Mouse (Mus musculus): ENCODE results near the gene Insrr. TPM values are rescaled to one million over a fixed set of nuclear protein-coding genes. Genes with fewer than 3 reads are reported as not detected.
"Not testable (repeated sequence)": the region's sequence is repeated elsewhere in the genome, so short reads cannot be mapped to it uniquely, and the experiment has no call there.

Insrr gene
- total RNA-seq, 1 experiment from 2014 or later = 0.70 TPM

DNA sequence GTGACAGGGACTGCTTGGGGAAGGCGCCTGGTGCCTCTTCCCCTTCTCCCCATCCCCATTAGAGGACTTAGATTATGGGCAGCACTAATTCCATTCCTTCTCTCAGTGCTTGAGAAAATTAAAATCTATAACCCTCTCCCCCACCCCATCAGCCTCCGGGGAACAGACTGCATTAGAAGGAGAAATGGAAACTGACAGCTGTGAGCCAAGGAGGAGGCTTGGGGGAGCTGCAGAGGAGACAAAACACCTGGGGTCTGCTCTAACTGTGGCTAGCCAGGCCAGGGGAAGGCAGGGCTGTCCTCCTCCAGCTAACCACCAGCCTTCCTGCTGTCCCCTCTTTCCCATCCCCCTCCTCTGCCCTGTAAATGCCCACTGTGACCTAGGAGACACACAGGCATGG, 17.7 kb upstream of the Insrr start:
- no peak for DNase-seq

DNA sequence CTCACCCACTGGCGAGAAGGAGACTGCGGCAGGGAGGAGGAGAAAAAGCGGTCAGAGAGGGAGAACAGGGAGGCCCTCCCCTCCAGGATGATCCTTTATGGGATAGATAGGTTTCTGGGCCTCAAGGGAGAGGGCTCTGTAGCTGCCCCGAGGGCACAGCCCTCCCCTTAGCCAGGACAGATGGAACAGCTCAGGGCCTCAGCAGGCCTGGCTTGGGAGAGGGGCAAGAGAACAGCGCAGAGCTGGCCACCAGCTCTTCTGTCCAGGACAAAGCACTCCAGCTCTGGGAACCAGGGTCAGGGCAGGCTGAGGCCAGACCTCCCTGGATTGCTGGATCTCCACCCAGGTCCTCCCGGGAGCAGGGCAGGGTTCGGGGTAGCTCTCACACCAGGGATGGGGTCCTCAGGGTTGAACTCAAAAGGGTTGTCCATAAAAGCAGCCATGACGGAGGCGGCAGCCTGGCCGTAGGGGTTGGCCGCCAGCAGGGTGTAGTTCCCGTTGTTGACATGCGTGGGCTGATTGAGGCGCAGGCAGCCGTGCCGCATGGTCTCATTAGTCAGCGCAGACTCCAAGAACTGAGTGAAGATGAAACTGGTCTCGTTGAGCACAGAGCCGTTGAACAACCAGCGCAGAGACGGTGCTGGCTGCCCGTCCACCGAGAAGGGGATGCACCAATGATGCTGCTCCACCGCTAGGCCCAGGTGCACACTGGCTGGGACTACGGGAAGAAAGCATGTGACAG, 13.3 kb upstream of the Insrr start:
- no peak for DNase-seq

DNA sequence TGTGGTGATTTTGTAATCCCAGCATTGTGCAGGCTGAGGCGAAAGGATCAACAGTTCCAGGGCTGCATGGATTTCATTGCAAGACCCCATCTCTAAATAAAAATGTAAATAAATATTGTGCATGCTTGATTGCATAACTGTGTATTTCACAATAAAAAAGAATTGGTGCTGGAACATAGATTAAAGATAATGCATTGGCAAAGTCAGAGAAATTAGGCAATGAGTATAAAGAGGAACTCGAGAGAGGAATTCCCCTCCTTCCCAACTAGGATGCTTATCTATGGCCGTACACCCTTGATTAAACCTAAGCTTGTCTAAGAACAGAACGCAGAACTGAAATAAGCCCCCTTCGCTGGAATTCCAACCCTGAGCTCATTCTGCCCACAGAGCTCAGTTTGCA, 11.6 kb upstream of the Insrr start:
- no peak for DNase-seq

DNA sequence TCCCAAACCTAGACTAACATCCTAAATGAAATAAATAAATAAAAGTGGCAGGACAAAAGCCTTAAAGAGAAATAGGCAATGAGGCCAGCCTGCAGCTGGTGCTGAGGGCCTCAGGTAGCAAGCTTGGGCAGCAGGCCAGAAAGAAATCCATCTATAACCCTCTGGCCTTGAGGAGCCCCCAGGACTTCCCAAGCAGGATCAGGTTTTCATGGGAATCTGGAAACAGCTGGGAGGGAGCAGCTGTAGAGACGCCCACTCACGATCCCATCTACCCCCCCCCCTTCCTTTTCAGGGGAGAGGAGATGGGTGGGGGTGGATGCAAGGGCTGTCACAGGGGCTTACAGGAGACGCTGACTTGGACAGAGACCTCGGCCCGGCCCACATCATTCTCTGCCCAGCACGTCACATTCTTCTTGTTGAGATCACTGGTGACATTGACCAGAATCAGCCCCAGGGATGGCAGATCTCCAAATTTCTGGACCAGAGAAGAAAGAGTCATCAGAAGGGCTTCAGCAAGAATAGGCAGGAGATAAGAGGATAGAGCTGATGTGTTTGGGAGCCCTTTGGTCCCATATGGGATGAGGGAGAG, 11.0 kb upstream of the Insrr start:
- peak; percentile 60 for DNase-seq

DNA sequence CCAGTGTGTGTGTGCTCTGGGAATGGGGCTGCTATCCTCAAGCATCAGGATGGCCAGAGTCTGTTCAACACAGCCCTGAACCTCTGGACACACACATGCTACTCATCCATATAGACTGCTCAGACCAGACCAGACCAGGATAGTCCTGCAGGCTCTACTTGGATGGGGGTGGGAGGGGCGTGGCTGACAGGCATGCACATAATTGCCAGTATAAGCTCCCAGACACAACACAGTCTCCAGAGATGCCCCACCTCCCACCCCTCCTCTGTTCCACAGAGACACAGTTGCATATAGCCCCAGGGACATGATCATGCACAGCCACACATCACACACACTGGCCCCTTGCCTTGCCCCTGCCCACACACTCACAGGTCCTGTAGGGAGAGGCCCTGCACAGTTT, 7.5 kb upstream of the Insrr start:
- DNase-seq = no peak

DNA sequence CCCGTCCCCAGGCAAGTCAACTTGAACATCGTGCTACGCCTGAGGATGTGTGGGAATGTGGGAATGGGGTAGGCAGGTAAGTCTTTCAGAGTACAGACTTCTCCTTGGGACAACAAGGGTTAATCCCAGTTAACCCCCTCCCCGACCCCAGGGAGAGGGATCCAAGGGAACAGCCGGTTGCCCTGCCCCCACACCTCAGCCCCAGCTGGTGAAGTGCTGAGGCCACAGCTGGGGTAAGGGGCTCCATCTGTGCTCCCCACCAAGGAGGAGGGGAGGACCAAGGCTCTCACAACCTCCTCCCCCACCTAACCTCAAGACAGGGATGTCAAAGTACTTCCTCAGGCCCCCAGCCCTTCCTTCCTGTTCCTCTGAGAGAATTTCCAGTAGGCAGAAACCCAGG, 7.0 kb upstream of the Insrr start:
- DNase-seq = no peak

DNA sequence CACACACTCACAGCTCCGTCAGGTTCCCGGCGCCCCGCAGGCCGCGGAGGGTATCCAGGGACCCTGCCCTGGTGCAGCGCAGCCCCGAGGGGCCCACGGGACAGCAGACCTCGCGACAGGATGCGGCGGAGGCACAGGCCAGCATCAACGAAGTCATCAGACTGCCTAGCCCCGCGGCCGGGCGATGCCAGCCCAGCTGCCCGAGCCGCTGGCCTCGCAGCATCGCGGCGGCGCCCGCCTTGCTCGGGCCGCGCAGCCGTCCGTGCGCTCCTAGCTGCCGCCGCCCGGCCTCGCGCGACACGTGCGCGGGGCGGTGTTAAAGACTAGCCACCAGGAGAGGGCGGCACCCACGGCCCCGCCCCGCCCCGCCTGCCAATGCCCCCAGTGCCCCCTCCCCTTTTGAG, 1.8 kb upstream of the Insrr start, which contains the start of gene Ntrk1:
Gene Ntrk1 (minus strand): TSS at position 241 of the 404 bp plus-strand sequence.
- peak; percentile 42 for DNase-seq

DNA sequence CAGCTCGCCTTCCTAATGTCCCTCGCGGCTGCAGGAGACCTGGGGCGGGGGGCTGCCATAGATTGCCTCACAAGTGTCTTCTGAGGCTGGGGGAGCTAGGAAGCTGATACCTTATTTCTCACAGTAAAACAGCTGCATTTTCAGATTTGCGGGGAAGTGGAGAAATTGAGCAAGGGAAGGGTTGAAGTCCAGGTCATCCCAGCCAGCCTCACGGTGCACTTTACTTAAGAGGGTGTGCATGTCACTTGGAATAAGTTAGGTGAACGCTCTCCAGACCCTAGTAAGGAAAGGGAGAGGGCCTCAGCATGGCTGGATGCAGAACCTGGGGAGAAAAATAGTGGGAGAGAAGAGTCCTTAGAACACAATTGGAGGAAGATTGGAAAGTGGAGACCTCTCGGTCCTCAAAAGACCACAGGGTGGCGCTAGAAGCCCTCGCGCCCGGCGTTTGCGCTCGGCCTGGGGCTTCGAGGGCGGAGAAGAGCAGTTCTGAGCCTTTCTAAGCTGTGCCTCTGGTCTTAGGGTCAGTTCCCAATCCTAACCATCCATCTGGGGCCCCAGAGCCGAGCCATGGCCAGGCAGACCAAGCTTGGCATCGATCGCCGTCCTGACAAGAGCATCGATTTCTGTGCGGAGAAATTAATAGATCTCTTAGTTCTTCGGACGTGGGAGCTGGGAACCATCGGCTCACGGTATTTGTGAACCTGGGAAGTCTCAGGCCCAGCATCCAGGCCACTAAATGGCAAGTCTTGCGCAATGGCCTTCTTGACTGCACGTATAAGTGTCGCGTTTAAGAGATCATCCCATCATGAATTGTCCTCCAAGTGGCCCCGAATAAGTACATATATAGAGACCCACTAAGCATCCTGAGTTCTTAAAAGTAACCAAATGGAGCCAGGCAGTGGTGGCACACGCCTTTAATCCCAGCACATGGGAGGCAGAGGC, 1.1 kb upstream of the Insrr start:
- peak; percentile 84 for DNase-seq

DNA sequence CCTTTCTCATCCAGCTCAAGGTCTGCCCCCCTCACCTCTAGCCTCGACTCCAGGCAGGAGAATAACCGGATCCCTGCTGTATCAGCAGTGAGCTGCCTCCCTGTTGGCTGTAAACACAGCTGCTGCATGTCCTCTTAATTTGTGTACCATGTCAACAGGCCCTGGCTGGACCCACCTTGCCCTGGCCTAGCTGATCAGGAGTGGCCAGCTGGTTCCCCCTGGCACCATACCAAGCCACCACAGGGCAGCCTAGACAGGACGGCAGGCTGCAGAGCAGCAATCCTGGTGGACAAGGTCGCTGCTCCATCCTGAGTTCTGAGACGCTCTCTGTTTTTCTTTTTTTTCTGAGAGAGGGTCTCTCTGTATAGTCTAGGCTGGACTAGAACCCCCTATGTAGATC, 4.9 kb downstream of the Insrr start:
- DNase-seq = no peak

DNA sequence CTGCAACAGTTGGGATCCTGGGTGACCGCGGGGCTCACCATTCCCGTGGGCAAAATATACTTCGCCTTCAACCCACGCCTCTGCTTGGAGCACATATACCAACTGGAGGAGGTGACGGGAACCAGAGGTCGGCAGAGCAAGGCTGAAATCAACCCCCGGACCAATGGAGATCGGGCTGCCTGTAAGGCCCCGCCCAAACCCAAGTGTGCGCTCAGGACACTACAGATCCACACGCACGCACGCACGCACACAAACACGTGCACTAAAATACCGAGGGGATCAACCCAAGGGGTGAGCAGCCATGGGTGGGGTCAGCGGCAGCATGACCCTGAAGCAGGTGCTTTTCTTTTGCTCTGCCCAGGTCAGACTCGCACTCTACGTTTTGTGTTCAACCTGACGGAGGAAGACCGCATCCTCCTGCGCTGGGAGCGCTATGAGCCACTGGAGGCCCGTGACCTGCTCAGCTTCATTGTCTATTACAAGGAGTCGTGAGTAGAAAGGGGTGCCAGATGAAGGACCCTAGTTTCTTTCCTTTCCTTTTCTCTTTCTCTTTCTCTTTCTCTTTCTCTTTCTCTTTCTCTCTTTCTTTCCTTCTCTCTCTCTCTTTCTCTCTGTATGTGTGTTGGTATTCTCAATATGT, 7.4 kb downstream of the Insrr start:
- peak; percentile 38 for DNase-seq

DNA sequence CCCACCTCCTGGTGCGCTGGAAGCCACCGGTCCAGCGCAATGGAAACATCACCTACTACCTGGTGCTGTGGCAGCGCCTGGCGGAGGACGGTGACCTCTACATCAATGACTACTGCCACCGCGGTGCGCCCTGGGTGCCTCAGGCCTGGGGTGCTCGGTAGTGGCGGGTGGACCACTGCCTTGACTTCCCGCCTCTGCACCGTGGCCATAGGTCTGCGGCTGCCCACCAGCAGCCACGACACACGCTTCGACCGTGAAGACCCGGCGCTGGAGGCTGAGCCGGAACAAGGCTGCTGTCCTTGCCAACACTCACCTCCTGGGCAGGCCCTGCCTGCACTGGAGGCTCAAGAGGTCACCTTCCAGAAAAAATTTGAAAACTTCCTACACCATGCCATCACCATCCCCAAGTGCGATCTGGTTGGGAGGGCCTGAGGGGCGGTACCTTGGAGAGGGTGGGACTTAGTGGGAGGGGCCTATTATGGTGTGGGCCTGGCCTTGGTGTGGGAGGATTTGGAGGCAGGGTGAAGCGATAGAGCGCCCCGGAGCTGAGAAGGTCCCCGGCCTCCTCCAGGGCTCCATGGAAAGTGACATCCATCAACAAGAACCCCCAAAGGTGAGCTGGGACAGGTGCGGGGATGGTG, 12.7 kb downstream of the Insrr start:
- DNase-seq = no peak

DNA sequence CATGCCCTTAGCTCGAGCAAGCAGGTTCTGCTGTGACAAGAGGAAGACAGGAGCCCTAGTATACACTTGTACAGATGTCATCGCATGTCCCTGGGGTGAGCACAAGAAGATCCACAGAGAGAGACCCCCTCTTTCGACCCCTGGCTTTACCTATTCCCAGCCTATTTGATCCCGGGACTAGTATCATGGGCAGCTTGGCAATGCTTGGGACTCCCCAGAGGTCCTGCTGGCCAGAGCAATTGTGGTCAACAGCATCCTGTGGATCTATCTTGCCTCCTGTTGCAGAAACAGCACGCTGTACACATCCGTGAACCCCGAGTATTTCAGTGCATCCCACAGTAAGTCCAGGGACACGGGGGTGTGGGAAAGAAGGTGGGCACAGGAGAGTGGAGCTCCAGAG, 14.5 kb downstream of the Insrr start:
- no peak for DNase-seq

DNA sequence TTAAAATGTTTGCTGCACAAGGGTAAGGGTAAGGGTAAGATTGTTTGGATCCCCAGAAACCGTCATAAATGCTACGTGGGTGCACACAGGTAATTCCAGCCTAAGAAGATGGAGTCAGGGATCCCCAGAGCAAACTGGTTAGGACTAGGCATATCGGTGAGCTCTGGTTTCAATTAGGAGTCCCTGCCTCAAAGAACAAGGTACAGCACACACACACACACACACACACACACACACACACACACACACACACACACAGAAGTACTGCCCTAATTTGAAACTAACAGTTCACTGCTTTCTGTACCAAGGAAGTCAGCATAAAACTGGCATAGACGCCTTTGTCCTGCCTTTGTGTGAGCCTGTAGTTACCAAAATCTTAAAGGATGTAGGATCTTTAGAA, 15.7 kb downstream of the Insrr start:
- DNase-seq = no peak

DNA sequence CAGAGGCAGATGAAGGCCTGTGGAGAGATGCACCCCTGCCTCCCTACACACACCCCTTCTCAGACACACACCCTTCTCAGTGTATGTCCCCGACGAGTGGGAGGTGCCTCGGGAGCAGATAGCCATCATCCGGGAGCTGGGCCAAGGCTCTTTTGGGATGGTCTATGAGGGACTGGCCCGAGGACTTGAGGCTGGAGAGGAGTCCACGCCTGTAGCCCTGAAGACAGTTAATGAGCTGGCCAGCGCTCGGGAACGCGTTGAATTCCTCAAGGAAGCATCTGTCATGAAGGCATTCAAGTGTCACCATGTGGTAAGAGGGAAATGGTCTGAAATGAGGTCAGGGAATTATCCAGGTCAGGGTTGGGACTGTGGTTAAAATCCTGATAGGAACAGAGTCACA, 16.1 kb downstream of the Insrr start:
- no peak for DNase-seq

DNA sequence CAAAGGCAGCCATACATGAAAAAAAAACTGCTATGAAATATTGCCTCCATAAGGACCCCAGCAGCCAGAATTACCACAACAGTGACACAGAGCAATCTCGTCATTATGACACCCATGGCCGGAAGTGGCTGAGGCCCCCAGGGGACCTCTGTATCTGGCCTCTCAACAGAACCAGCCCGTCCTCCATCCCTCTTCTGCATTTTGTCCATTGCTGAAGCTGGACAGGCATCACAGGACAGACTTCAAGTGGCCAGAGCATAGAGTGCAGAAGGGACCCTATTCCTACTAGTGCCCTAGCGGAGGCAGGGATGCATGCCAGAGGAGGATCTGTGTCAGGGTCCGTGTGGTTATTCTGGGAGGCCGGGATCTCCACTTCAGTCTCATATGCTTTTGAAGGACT, 19.4 kb downstream of the Insrr start:
- no peak for DNase-seq

DNA sequence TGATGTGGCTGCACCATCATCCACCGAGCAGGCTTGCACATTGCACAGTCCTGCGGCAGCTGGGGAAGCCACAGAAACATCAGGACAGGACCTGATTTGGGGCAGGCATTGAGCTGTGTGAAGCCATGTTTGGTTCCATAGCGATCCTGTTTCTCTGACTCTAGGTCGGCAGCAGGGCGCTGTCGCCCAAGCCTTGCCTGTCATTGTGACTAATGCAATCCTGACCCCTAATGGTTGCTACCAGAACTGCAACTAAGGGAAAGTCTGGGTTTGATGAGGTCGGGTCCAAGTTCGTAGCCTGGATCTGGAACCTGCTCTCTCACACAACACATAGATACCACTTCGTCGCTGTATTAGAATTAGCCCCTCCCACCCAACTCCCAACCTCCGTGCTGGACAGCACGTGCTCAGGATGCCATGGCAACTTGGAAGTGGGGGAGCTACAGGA, 19.9 kb downstream of the Insrr start:
- DNase-seq = peak; percentile 81

DNA sequence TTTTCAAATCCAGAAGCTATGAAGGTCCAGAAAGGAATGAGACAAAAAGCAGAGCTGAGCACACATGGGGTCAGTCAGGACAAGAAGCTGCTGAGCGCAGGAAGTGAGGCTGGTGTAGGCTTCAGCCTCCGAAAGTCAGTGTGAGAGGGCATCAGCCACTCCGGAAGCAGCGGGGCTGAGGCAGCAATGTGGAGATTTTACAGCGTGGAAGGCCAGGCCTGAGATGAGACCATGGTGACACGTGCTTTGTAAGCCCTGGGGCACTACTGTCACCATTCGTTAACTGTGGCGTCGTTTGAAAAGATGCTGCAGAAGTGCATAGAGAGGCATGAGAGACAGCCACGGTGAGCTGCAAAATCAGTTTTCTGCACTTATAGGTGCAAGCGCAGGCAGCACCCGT, 21.5 kb downstream of the Insrr start:
- DNase-seq = no peak

DNA sequence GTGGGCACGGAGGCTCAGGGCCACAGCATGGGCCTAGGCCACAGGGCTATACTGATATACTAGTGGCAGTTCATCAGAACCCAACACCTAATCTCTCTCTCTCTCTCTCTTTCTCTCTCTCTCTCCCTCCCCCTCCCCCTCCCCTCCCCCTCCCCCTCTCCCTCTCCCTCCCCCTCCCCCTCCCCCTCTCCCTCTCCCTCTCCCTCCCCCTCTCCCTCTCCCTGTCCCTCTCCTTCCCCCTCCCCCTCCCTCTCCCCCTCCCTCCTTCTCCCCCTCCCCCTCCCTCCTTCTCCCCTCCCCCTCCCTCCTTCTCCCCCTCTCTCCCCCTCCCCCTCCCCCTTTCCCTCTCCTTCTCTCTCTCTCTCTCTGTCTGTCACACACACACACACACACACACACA, 27.5 kb downstream of the Insrr start, which contains the start of gene Pear1:
Gene Pear1 (minus strand): TSS at position 101 of the 400 bp plus-strand sequence.
- not testable (repeated sequence) for DNase-seq

DNA sequence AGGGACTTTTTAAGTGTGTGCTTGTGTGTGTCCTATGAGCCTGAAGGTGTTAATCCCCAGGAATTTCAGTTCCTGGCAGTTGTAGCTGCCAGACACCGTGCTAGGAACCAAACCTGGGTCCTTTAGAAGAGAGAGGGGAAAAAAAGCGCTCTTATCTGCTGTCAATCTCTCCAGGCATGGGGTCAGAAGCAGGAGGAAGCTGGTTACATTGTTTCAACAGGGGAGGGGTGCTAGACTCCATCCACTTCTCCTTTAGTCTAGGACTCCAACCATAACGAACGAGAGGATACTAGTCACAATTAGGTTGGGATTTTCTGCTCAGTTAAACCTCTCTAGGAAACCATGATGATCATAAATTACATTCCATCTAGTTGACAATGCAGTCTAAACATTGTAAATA, 31.7 kb downstream of the Insrr start:
- no peak for DNase-seq

DNA sequence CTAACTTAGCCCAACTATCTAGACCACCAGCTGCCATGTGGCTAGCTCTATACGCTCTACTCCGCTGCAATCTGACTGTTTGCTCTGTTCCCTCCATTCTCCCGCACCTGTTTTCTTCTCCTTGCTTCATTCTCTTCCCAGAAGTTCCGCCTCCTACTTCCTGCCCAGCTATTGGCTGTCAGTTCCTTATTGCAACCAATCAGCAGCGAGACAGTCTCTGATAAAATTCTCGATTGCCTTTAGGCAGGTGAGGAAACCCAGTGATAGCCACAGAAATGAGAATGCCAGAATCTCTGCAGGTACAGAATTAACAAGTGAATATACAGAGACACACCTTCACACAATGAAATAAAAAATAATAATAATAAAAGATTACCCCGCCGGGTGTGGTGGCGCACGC, 32.3 kb downstream of the Insrr start:
- DNase-seq = no peak

DNA sequence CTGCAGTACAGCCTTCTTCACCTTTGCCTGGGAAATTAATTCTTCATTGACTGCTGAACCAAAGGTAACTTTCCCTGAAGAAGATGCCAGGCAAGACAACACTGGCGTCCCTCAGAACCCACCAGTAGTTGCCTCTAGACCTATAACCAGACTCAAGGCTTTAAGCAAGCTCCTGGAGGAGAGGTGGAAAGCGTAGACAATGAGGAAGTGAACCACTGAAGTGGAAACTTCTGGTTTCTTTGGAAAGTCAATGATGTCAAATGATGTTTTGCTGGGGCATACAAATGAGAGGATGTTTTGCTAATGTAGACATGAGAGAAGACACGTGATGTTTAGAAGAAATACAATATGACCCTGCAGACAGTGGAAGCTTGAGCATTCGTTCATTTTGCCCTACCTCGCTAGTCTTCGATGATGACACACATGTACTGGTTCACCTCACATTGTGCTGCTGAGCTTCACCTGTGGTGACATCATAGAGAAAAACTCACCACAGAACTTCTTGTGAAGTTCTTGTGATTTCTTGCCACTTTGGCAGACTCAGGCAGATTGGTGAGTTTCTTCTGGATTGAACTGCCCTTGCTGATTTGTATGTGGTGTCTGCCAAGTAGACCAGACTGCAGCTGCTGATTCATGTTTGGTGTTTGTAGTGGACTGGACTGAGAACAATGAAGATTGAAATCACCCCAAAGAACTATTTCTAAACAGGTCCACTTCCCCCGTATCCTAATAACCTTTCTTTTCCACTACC, 35.5 kb downstream of the Insrr start:
- DNase-seq = no peak

Data from adrenal gland, postnatal 14 days (tissue).